Mouse (Mus musculus): ENCODE results near the gene Herc3.
A peak's percentile ranks its signal among the peaks of the same experiment; 100 is the strongest.
"Not testable (repeated sequence)": the region's sequence is repeated elsewhere in the genome, so short reads cannot be mapped to it uniquely, and the experiment has no call there.

The Herc3 gene

DNA sequence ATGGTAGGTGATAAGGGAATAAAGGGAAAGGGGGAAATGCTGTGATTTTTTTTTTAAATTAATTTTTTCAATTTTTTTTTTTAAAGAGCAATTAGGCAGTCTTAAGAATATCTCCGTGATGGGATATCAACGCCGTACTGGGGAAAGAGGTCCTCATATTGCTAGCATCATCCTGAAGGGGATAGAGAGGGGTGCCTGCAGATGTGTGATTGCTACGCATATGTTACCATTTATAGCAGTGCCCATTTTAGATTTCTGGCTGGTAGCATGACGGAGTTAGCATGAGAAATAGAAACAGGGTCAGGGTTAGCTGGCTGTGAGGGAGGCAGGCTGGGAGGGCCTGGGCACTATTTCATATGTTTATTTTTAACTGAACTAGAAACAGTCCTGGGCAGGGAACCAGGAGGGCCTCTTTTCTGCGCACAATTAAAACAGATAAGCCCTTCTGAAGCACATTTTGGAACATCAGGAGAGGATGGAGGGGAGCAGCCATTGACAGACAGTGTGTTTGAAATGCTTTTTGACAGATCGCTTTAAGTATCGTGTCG is 31.3 kb downstream of the Herc3 start:
- no peak for DNase-seq

DNA sequence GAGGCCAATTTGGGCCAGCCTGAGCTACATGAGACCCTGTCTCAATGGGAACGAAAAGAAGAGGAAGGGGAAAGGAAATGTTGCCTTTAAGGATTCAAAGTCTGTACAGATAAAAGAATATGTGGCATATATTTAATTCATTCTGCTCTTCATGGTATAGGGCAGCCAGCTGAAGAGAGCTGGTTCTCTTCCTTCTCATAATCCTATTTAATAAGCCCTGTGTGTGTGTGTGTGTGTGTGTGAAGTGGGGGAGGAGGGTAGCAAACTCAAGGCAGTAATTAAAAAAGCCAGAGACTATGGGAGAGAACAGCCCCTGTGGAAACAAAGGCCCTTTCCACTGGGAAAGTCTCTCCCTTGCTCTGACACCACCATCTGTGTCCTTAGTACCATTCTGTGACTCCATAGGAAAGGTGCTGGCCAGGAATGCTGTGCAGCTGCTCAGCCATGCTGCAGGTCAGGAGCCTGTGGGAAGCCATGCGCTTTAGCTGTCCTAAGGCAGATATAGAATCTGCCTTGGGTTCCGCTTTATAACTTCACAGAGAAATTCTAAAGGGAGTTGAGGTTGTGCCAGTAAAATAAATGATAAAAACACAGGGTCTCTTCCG is 32.5 kb downstream of the Herc3 start:
- DNase-seq: no peak

DNA sequence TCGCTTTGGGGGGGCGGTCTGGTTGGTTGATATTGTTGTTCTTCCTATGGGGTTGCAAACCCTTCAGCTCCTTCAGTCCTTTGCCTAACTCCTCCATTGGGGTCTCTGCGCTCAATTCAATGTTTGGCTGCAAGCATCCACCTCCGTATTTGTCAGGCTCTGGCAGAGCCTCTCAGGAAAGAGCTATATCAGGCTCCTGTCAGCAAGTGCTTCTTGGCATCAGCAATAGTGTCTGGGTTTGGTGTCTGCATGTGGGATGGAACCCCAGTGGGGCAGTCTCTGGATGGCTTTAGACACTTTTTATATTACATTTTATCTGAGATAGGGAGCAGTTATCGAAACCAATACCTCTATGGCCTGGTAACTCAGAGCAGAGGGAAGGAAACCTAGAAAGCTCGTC is 36.6 kb downstream of the Herc3 start:
- DNase-seq: not testable (repeated sequence)

DNA sequence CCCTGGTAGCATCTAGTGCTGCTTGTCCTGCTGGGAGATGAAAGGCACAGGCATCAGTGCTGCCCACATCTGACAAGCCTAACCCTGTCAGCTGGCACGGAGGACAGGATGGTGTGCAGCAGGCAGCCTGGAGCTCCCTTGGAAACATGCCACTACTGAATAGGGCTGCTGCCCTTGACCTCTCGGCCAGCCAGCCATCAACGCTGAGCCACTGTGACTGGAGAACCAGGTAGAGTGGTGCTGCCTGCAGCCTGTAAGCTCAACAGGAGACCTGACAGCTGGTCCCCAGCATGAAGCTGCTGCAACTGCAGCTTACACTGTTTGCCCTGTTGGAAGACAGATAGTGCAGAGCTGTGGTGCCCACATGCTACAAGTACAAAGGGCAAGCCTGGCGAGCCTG is 48.3 kb downstream of the Herc3 start:
- no peak for DNase-seq

DNA sequence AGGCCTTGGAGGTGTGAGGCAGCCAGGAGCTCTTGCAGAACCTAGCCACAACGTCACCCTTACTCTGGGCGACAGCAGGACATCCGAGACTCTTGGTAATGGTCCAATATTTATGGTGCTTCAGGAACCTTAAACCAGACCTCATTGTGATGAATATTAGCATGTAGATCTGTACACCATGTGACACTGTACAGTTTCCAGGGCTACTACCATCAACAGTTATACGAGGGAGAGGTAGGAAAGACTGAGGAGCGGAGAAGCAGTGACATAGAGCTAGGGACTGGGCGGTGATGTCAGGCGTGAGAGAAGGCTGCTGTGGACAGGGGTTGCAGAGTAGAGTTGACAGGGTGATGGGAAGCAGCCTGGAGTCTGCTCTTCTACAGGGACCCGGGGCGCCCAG is 48.7 kb downstream of the Herc3 start:
- DNase-seq: no peak

DNA sequence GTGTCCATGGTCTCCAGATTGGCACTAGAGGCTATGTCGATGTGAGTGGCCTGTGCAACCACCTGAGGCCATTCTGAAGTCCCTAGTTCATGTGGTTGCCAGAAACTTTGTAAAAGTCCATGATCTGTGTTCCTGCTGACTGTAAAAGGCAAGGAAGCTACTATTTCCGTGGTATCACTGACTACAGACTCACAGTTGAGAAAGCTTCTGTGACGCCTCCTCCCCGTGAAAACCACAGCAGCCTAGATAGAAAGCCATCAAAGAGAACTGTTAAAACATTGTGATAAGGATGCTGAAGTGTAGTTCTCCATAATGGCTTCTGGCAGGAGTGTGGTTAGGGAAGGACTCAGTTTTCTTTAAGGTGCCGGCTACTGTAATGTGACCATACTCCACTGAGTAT is 49.6 kb downstream of the Herc3 start:
- no peak for DNase-seq

DNA sequence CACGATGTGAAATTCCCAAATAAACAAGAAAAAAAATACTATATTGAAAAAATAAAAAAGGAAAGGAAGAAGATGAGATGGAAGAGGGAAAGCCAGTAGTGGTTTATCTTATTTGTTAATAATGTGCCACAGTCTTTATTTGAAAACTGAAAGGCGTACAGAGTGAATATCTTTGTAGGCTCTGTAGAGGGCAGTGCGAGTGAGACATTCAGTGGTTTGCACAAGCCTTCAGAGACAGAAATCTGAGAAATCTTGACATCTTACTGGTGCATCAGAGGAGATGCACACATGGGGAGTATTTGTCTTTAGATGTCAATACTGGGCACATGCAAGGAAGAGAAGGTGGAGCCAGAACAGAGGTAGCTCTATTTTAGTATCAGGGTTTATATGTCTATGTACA is 50.1 kb downstream of the Herc3 start:
- DNase-seq: no peak

DNA sequence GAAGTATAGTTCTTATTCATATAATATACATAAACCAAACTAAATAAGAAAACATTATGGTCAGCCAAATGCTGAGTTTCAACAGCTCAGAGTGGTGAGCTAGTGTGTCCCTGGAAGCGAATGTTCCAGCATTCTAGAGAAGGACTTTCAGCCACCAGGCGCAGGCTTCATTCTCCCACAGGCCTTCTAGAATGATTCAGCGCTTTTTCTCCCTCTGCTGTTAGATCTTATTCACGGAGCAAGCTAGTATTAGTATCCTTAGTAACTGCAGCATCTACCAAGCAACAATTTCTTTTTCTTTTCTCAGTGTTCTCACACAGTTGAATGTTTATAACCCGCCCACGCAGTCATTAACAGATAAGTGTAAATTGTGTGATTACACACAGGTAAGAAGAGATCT is 51.0 kb downstream of the Herc3 start:
- DNase-seq: no peak

DNA sequence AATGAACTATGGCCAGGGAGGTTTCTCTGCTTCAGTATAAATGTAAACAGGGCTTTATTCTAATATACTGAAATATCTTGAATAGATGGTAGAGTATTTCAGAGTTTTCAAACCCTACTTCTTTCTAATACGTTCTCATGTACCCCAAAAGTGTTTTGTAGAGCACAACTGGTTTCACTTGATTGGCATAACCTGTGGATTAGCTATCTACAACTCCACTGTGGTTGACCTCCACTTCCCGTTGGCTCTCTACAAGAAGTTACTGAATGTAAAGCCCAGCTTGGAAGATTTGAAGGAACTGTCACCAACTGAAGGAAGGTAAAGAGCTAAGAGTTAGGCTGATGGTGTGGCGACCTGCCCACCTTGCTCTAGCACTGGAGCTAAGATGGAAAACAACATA is 58.7 kb downstream of the Herc3 start:
- DNase-seq: no peak

DNA sequence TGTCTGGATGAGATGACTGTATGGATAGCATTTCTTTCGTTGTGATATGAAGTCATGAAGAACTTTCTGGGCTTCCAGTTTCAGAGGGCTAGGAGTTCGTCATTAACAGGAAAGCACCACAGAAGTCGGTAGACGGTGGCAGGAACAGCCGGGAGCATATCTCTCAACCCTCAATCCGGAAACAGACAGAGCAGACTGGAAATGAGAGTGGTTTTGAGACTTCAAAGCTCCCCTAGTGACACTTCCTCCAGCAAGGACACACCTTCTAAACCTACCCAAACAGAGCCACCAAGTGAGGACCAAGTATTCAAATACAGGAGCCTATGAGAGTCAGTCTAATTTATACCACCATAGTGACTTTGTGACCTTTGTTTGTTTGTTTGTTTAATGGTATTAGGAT is 62.0 kb downstream of the Herc3 start:
- no peak for DNase-seq

DNA sequence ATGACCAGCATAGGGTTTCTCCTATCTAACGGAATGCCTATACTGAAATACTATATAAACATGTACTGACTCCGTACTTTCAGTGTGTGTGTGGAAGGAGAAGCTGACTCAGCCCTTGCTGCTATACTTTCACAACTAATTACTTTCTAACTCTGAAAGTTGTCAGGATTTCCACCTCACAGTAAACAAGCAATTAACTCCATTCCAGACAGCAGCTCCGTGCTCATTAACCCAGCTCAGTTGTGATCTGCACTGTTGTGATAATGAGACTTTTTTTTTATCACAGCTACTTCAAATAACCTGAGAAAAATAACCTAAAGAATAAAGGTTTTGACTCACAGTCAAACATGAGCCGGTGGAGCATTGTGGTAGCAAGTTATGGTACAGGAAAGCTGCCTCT is 63.7 kb downstream of the Herc3 start:
- DNase-seq: no peak

DNA sequence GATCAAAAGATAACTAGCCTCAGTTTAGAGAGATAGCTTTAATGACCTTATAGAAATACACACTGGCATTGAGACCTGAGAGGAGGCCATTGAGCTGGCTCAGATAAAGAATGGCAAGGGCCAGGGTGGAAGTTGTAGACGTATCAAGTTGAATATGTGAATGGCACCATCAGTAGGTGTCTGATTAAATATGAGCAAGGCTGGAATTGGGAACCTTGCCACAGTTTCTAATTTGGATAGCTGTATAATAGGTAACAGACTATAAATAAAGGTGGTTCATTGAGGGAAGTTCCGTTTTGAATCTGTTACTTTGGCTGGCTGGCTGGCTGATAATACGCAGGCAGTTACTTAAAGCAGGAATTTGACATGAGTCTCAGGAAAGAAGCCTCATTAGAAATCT is 65.4 kb downstream of the Herc3 start:
- no peak for DNase-seq

DNA sequence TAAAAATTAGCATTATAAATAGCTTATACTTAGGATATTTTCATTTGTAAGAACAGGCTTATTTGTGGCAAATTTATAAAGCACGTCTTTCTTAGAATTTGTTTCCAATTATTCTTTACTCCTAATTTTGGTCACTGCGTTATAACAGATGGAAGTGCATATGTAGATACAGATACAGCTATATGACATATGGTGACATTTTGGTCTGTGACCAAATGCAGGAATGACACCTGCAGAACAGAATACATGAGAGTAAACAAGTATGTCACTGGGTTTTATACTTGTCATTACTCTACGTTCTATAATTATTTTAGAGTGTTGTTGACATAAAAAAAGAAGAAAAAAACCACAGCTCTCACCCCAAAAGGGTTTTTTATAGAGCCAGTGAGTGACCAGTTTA is 67.8 kb downstream of the Herc3 start:
- DNase-seq: no peak

DNA sequence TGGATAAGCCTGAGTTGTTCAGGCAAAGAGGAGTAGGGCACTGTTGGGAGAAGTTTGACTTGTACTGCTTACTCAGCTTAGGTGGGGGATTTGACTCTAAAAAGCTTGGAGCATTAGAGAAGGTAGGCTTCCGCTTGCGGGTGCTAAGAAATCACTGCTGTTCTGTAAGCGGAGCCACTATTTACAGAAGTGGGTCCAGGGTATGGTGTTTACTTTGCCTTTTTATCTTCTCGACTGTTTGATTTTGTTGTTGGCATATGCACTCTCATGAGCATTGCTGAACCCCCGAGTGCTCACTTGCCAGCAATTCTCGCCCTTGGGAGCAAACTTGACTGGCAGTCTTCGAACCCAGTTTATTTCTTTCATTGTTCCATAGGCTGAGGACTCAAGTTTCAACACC is 69.3 kb downstream of the Herc3 start:
- DNase-seq: no peak

DNA sequence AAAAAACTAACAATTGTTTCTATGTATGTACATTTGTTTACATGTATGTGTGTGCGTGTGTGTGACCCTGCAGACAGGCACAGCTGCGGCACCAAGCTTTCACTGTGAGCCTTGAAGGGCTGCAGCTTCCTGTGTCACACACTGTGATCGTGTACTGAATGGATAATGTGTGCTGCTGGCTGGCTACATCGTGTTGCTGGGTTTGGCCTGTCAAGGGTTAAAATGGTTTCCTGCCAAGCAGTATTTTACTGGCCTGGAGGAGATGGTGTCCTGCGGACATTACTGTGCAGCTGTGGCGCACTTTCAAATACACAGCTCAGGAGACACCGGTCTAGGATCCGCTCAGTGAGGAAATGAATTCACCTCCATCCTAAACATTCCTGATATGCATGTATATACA is 71.9 kb downstream of the Herc3 start:
- DNase-seq: no peak

DNA sequence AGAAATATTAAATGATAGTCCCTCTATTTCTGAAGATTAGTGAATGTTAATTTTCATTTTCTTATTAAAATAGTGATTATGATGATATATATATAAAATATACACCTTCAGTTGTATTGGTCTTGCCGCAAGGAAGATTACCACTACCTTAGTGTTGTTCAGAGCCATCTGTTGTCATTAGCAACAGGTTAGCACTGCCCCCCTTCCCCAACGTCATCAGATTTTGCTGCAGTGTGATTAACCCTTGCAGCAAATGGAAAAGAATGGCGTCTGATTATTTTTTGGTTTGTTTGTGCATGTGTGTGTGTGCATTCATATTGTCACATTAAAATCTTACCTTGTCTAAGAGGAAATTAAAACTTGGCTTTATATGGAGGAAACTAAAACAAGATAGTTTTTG is 73.3 kb downstream of the Herc3 start:
- DNase-seq: no peak

DNA sequence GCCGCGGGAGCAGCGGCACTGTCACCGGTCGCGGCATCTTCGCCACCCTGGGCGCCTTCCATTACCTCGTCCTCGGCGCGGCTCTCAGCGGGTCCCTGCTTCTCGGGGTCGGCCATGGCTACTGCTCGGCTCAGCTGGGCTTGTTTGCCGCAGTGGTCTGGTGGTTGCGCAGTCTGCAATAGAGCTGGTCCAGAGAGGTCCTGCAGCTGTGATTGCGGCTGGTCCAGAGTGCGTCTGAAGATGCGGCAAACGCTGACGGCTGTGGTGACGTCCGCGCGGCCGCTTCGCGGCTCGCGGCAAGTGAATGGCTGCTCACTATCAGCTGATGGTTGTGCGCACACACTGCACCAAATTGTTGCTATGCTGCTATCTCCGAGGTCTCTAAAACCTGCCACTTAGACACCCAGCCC is 75.6 kb downstream of the Herc3 start, which contains the start of gene Nap1l5:
Nap1l5 (minus strand) TSS at position 225 of the 410 bp plus-strand sequence.
- DNase-seq: peak; percentile 18 to 38

DNA sequence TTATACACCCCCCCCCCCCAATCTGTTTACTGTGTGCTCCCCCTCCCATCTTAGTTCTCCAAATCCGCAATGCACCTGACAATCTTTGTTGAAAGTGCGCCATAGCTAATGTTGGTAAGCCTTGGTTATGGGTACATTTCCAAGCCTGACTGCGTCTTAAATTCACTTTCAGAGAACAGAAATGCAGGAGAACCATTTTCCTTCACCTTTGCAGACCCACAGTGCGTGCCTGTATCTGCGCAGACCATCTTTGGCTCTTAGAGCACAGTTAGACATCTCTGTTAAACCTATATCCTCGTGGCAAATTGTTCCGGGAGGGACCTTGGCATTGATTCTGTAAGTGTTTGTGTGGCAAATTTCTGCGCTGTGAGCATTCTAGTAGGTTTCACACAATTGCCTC is 76.1 kb downstream of the Herc3 start:
- DNase-seq: no peak

DNA sequence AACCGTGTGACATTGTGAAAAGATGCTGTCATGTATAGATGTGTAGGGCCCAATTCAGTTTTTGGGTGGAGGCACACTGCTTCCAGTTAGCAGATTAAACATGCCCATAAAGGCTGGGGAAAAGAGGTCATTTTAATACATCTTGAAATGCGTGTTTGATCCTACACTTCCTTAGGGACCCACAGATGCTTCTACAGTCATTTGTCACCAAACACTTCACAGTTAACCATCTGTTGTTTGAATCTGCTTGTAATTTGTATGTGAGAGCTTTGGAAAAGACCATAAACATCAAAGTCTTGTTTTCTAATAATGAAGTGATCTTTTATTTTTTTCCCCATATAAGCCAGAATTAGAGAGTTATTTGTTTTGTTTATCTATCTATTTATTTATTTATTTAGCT is 76.5 kb downstream of the Herc3 start:
- no peak for DNase-seq

DNA sequence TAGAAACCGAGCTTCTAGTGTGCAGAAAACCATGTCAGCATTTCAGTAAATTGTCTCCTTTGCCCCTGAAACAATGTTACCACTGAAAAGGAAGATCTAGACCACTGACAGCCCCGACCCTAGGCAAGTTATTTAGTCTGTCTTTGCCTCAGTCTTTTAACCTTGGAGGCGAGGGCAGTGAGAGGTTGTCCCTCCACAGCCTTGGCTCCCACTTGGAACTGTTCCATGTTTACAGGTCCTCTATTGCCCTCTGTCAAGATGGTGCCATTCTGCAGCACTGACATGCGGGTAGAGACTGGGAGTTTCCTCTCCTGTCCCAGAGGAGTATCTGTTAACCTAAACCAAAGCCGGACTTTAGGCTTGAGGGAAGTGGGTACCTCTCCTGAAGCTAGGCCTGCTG is 81.6 kb downstream of the Herc3 start:
- DNase-seq: no peak

DNA sequence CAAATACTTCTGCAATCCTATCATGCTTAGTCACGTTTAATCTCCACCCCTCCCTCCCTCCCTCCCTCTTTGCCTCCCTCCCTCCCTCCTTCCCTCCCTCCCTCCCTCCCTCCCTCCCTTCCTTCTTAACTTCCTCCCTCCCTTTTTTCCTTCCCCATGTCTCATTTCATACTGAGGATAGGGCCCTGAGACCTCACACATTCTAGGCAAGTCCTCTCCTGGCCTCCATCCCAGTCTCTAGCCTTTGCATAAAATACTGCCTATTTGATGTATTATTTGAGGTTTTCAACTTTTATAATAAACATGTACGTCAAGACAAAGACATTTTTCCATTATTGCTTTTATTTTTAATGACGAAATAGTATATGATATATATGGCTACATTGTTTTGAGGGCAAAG is 82.3 kb downstream of the Herc3 start:
- no peak for DNase-seq

DNA sequence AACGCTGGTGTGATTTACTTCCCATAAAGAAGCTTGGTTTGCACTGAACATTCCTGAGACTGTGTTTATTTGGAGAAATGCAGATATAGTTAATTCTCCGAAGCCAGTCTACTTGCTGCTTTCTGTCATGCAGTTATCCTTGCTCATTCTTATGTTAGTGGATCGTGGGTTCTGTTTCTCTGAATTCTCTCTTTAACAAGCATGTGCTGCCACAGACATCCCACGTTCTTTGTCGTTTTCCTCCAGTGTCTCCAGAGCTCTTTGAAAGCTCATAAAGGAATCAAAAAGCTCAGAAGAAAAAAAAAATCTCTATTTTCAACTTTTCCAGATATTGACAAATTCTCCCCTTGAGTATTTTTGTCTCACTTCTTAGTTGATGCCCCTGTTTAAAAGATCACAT is 82.7 kb downstream of the Herc3 start:
- DNase-seq: no peak

DNA sequence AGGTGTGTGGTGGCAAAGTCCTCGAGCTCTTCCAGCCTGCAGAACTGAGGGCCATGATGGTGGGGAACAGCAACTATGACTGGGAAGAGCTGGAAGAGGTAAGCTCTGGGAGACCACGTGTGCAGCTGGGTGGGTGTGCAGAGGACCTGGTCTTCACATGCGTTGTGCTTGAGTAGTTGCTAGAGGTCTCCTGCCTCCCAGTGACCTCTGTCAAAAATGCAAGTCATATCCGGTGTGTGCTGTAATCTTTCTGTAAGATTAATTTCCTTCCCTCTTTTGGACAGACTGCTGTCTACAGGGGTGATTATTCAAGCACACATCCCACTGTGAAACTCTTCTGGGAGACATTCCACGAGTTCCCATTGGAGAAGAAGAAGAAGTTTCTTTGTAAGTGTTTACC is 85.2 kb downstream of the Herc3 start:
- no peak for DNase-seq

DNA sequence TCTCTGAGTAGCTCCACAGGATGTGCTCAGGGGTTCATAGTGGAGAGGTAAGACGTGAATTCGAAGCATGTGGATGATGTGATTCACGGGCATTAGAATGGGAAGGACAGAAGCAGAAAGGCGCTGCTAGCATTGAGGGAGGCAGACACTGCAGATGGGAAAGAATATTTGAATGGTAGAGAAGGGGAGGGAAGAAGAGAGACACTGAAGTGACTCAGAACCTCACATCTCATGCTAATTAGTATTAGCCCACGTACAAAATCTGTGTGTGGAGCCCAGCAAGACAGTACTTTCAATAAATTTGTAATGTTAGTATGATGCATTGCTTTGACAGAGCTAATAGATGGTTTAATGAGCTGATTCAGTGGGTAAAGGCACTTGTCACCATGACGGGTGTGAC is 89.5 kb downstream of the Herc3 start:
- DNase-seq: no peak

DNA sequence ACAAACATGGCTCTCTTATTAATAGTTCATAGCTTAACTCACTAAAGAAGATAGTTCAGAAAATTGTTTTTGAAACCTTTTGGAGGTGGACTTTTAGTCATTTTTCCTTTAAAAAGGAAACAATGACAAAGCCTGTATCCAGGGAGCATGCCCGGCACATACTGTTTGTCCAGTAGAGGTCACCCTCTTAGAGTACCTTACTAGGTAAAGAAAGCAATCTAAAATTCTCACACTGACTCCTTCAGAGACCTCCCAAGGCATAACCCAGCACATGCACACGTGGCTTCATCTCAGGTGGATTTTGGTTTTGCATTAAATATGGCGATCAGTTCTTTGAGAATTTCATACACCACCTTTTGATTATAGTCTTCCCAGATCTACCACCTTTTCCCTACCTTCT is 90.4 kb downstream of the Herc3 start:
- no peak for DNase-seq

DNA sequence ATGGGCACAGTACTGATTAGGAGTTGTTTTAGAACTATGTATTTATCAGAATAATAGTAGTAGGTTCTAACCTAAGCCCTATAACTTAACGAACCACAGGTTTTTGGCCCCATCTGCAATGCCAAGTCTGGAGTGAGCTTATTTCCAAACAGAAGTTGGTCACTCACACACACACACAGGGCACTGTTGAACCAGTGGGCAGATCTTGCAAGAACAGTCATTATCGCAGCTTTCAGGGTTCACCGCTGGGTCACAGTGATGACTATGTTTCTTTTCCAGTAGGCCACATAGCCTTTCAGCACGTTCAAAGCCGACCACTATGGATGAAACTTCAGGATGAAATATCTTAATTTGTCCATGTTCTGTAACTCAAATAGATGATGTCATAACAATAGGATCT is 91.2 kb downstream of the Herc3 start:
- DNase-seq: no peak
